Mouse (Mus musculus) CH12.LX (cell line): ENCODE results near the gene Efcab3. TPM values are rescaled to one million over a fixed set of nuclear protein-coding genes. Genes with fewer than 3 reads are reported as not detected.

Experiments used
- DNase-seq: peaks from one replicate; pipeline ENCODE4 v3.0.0-alpha.2; 2013; ENCODE audit errors: extremely low read depth
- H3K27ac ChIP-seq: 2 replicates; pipeline ENCODE4 v1.5.1; 2012; ENCODE audit warnings: low read depth, mild to moderate bottlenecking, control low read depth, moderate library complexity; ENCODE audit not compliant: insufficient read depth
- H3K27me3 ChIP-seq: replicated peaks from 2 replicates; pipeline ENCODE3; 2012; ENCODE audit warnings: inconsistent platforms
- H3K36me3 ChIP-seq, 2 experiments: replicated peaks in 1 of 2; 2 replicates each; pipeline versions ENCODE3 to v1.6.1; 2012; ENCODE audit warnings: inconsistent platforms in 1 of 2, low read length in 1 of 2, mild to moderate bottlenecking in 1 of 2, mixed read lengths in 1 of 2, moderate library complexity in 1 of 2; ENCODE audit not compliant: control insufficient read depth in 1 of 2, insufficient read depth in 1 of 2
- H3K4me1 ChIP-seq, 2 experiments: 2 replicates each; pipeline ENCODE4 v1.6.1; 2012; ENCODE audit warnings: inconsistent platforms in 1 of 2, moderate library complexity in 1 of 2; ENCODE audit not compliant: insufficient read depth in 2 of 2, control insufficient read depth in 1 of 2
- H3K4me2 ChIP-seq: 2 replicates; pipeline ENCODE4 v1.6.1; 2012; ENCODE audit warnings: low read depth, mild to moderate bottlenecking, control low read depth; ENCODE audit not compliant: poor library complexity, insufficient read depth, severe bottlenecking
- H3K4me3 ChIP-seq, 3 experiments: fragments of 150-350 bp in 1 of 3; sonication (generic) in 1 of 3; replicated peaks in 1 of 3; 2 replicates each; pipeline versions ENCODE3 to v1.5.1; 2011 to 2012; ENCODE audit warnings: low read depth in 2 of 3, low read length in 2 of 3, mild to moderate bottlenecking in 2 of 3, moderate library complexity in 2 of 3, control low read depth in 1 of 3, improper control_type of control experiment in 1 of 3, inconsistent platforms in 1 of 3, mixed read lengths in 1 of 3; ENCODE audit not compliant: poor library complexity in 1 of 3
- H3K79me2 ChIP-seq: replicated peaks from 2 replicates; pipeline ENCODE4 v1.6.1; 2012; ENCODE audit warnings: mild to moderate bottlenecking, moderate library complexity; ENCODE audit not compliant: control insufficient read depth, poor library complexity, insufficient read depth, severe bottlenecking; ENCODE audit errors: extremely low read depth
- H3K9ac ChIP-seq: 2 replicates; pipeline ENCODE4 v1.6.1; 2012; ENCODE audit warnings: low read depth, mild to moderate bottlenecking, control low read depth, moderate library complexity; ENCODE audit not compliant: insufficient read depth
- H3K9me3 ChIP-seq: replicated peaks from 2 replicates; pipeline ENCODE3; 2012; ENCODE audit warnings: low read length, inconsistent platforms, mixed read lengths
- CHD1 ChIP-seq: IDR thresholded peaks from 2 replicates; pipeline ENCODE4 v1.6.1; 2012; ENCODE audit warnings: low read depth, low read length, improper control_type of control experiment, inconsistent platforms
- CTCF ChIP-seq, 2 experiments: IDR thresholded peaks in 1 of 2; conservative IDR thresholded peaks in 1 of 2; 2 replicates each; pipeline ENCODE4 v1.5.1; 2011 to 2012; ENCODE audit warnings: low read depth in 2 of 2, low read length in 2 of 2, improper control_type of control experiment in 1 of 2, inconsistent platforms in 1 of 2, mild to moderate bottlenecking in 1 of 2, moderate library complexity in 1 of 2
- EP300 ChIP-seq: IDR thresholded peaks from 2 replicates; pipeline ENCODE4 v1.6.1; 2011; ENCODE audit warnings: low read length, improper control_type of control experiment
- ETS1 ChIP-seq: conservative IDR thresholded peaks from 2 replicates; pipeline ENCODE4 v1.6.1; 2012; ENCODE audit warnings: low read depth, mild to moderate bottlenecking, inconsistent platforms, low read length, improper control_type of control experiment, moderate library complexity
- HCFC1 ChIP-seq: IDR thresholded peaks from 2 replicates; pipeline ENCODE4 v1.6.1; 2012; ENCODE audit warnings: low read depth, mild to moderate bottlenecking, inconsistent platforms, low read length, improper control_type of control experiment
- JUND ChIP-seq: conservative IDR thresholded peaks from 2 replicates; pipeline ENCODE4 v1.6.1; 2011; ENCODE audit warnings: low read depth, low read length, improper control_type of control experiment
- KAT2A ChIP-seq: IDR thresholded peaks from 2 replicates; pipeline ENCODE4 v1.6.1; 2012; ENCODE audit warnings: low read length, improper control_type of control experiment, inconsistent platforms; ENCODE audit not compliant: insufficient replicate concordance
- MAFK ChIP-seq: IDR thresholded peaks from 2 replicates; pipeline ENCODE4 v1.6.1; 2011; ENCODE audit warnings: low read length, improper control_type of control experiment; ENCODE audit not compliant: insufficient replicate concordance
- MAZ ChIP-seq: IDR thresholded peaks from 2 replicates; pipeline ENCODE4 v1.6.1; 2012; ENCODE audit warnings: low read depth, mild to moderate bottlenecking, inconsistent platforms, low read length, improper control_type of control experiment, moderate library complexity
- PAX5 ChIP-seq: IDR thresholded peaks from 2 replicates; pipeline ENCODE4 v1.6.1; 2012; ENCODE audit warnings: low read length, inconsistent platforms, mixed read lengths
- POLR2A ChIP-seq: IDR thresholded peaks from 2 replicates; pipeline ENCODE4 v1.6.1; 2011; ENCODE audit warnings: low read depth, mild to moderate bottlenecking, improper control_type of control experiment, low read length
- TCF12 ChIP-seq: IDR thresholded peaks from 2 replicates; pipeline ENCODE4 v1.6.1; 2014; ENCODE audit warnings: low read depth, mild to moderate bottlenecking, inconsistent platforms, low read length, improper control_type of control experiment
- UBTF ChIP-seq: IDR thresholded peaks from 2 replicates; pipeline ENCODE4 v1.6.1; 2012; ENCODE audit warnings: low read depth, mild to moderate bottlenecking, inconsistent platforms, low read length, improper control_type of control experiment, moderate library complexity
- USF1 ChIP-seq: IDR thresholded peaks from 2 replicates; pipeline ENCODE4 v1.6.1; 2014; ENCODE audit warnings: low read depth, mild to moderate bottlenecking, inconsistent platforms, low read length, improper control_type of control experiment
- USF2 ChIP-seq: conservative IDR thresholded peaks from 2 replicates; pipeline ENCODE4 v1.6.1; 2011; ENCODE audit warnings: low read depth, low read length, improper control_type of control experiment
- ZNF384 ChIP-seq: IDR thresholded peaks from 2 replicates; pipeline ENCODE4 v1.6.1; 2012; ENCODE audit warnings: low read depth, low read length, improper control_type of control experiment, inconsistent platforms
- dilution Hi-C: fragments of 300-500 bp; cut with MboI; formaldehyde crosslinking; loops from 2 replicates; pipeline ENCODE4 v1.14.3; 2020; ENCODE audit warnings: low sequenced_read_pairs; ENCODE audit not compliant: extremely low pct_unique_long_range_greater_than_20kb, extremely low pct_ligation_motif_present
- in situ Hi-C: fragments of 300-500 bp; cut with MboI; formaldehyde crosslinking; loops from 3 replicates; pipeline ENCODE4 v1.14.3; 2019; ENCODE audit warnings: low sequenced_read_pairs, low pct_ligation_motif_present, low pct_unique_long_range_greater_than_20kb, mixed read lengths
- polyA plus RNA-seq: library from polyadenylated mRNA; unstranded; fragments of >175 nt; gene quantifications from 2 replicates; pipeline ENCODE4 v1.2.1, GENCODE M21; 2012; ENCODE audit warnings: low read depth; ENCODE audit not compliant: insufficient read length
- total RNA-seq, 2 experiments: library from RNA; depleted of rRNA; stranded (reverse); fragments of 300-350 nt in 1 of 2; fragments of >200 nt in 1 of 2; gene quantifications; 2 replicates each; pipeline ENCODE4 v1.2.3; 2012 to 2014

The Efcab3 gene
- total and polyA plus RNA-seq, 3 experiments = 3.0 to 12.2 (median 5.9) TPM

DNA sequence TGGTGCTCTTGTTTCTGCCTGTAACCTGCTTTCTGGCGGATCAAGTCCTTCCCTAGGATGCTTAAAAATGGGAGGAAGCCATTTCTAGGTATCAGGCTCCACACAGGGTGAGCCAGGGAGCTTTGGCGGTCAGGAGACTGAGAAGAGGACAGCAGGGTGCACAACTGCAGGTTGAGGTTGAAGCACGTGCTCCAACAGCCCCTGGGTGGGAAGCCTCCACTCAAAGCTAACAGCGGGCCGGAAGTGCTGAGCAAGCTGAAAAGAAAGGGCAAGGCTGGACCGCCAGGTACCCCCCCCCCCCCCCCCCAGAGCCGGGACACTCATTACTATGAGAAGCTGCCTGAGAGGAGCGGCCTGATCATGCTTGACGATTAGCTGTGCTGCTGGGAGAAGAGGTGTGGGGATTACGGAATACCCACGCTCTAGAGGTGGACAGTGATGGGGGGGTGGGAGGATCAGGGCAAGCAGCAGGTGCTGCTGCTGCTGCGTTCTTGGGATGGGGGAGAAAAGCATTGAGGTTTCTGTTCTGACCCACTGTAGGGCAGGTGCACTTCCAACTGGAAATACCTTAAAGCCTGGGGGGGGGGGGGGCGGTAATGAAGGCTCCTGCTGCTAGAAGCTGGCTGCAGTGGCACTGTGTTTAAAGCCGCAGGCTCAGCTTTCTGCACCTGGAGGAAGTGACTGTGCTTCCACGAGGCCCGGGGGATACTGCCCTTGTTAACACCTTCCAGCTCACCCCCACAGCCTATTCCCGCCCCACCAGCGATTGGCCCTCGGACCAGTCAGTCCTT, 88.0 kb downstream of the Efcab3 start:
- Histone ChIP-seq H3K27ac (no peak overlapping the region), H3K4me2 (no peak overlapping the region), H3K4me1 (peaks cover 0 to 4% of the 10 kb centered on the region in 2 experiments; a peak in 2 of 4 replicates), H3K9me3 (no peaks in the 10 kb centered on the region), H3K36me3 (no peaks in the 10 kb centered on the region), H3K9ac (no peak overlapping the region)
- no peak for DNase-seq
- TF ChIP-seq MAFK = 0 out of 2 replicates have a peak, but pooled peaks have one; percentile 21
- TF ChIP-seq PAX5 = no peak
- TF ChIP-seq, all 38 proteins: peak for 1
- no peaks in the 10 kb centered on the region for H3K27me3 ChIP-seq
- no peak overlapping the region for H3K4me3 ChIP-seq
- dilution Hi-C loops = no loop called here
- no peaks in the 10 kb centered on the region for H3K79me2 ChIP-seq
- in situ Hi-C loops = no loop called here

DNA sequence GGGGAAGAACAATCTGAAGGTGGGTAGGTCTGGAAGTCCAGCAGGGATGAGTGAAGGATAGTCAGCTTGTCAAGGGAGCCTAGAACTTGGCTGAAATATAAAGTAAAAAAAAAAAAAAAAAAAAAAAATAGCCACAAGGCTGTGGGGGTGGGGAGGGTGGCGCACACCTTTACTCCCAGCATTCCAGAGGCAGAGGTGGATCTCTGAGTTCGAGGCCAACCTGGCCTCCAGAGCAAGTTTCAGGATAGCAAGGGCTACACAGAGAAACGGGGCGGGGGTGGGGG, 88.6 kb downstream of the Efcab3 start:
- Histone ChIP-seq H3K4me2 (no peak overlapping the region), H3K27me3 (no peaks in the 10 kb centered on the region), H3K9ac (no peak overlapping the region), H3K9me3 (no peaks in the 10 kb centered on the region), H3K4me1 (peaks cover 0 to 4% of the 10 kb centered on the region in 2 experiments; a peak in 2 of 4 replicates), H3K79me2 (no peaks in the 10 kb centered on the region), H3K27ac (no peak overlapping the region), H3K36me3 (no peaks in the 10 kb centered on the region), H3K4me3 (no peak overlapping the region)
- in situ Hi-C loops = no loop called here
- dilution Hi-C loops = no loop called here
- no peak for DNase-seq
- TF ChIP-seq KAT2A (no peak), MAZ (no peak), UBTF (no peak), ZNF384 (peak; percentile 68), EP300 (no peak), USF2 (no peak), POLR2A (no peak)

DNA sequence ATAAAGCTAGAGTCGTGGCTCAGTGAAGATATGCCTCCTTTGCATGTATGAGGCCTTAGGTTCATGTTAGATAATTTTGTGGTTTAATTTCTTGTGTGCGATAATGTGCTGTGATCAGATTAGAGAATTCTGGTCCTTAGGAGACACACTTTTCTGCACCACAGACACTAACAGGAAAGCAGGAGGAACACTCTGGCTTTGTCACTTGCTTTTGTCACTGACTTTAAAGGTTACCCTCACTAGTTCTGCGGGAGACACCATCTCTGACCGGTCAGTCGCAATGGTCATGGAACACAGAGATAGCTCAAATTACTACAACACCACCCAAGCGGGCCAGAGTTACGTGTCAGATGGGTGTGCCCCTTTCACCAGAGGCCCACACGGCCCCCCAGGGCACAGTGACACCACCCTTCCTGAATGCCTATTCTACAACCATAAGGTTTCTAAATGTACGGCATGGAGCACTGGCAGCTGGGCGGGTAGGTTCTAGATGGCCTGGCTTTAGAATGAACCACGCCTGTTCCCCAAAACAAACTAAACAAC, 89.0 kb downstream of the Efcab3 start:
- no peak for DNase-seq
- H3K27me3 ChIP-seq = no peaks in the 10 kb centered on the region
- H3K4me1 ChIP-seq = peaks cover 0 to 4% of the 10 kb centered on the region in 2 experiments; a peak in 2 of 4 replicates
- H3K4me2 ChIP-seq = no peak overlapping the region
- H3K9ac ChIP-seq = no peak overlapping the region
- dilution Hi-C loops = no loop called here
- H3K4me3 ChIP-seq = no peak overlapping the region
- H3K79me2 ChIP-seq = no peaks in the 10 kb centered on the region
- TF ChIP-seq EP300 (no peak), USF1 (no peak), HCFC1 (no peak), CHD1 (no peak), PAX5 (no peak), TCF12 (no peak), CTCF (conservative IDR thresholded peaks at IDR 0.05 in 1 of 2, IDR thresholded peaks at IDR 0.05 in 1 of 2; ENCODE audit: low read depth in 2 of 2, low read length in 2 of 2) (no peak), JUND (no peak), ETS1 (no peak), KAT2A (no peak)
- no peak overlapping the region for H3K27ac ChIP-seq
- in situ Hi-C loops = no loop called here
- no peaks in the 10 kb centered on the region for H3K36me3 ChIP-seq
- no peaks in the 10 kb centered on the region for H3K9me3 ChIP-seq
